Mouse (Mus musculus): ENCODE measurements around the gene Il1f5. TPM values are rescaled to one million over a fixed set of nuclear protein-coding genes. Genes with fewer than 3 reads are reported as not detected.

The Il1f5 gene
- 2.4 and 3.5 TPM in 2 replicates for polyA plus RNA-seq (2014; fragmentation: Nextera tagmentation; extraction: Ambion mirVana)

- DNase-seq (ENCODE audit: low spot score) (no peak), ATAC-seq (ENCODE audit: low read depth) (no peak)
- H3K9me3 ChIP-seq (ENCODE audit: control insufficient read depth, low read length) = no peaks in the 10 kb centered on the region
- H3K27me3 ChIP-seq (replicated peaks; ENCODE audit: control insufficient read depth, insufficient read depth, low read length) = no peaks in the 10 kb centered on the region
- H3K9ac ChIP-seq (ENCODE audit: low read depth, low read length) = no peak within 1 kb of the TSS
- H3K36me3 ChIP-seq (ENCODE audit: control insufficient read depth, insufficient read depth, low read length) = no peaks in the 10 kb centered on the region
- no peak within 1 kb of the TSS for H3K4me3 ChIP-seq (ENCODE audit: low read depth, low read length)
- no peak within 1 kb of the TSS for H3K27ac ChIP-seq (replicated peaks; ENCODE audit: low read depth, low read length)
- H3K4me2 ChIP-seq (ENCODE audit: low read depth, low read length) = no peak within 1 kb of the TSS
- H3K4me1 ChIP-seq (ENCODE audit: control insufficient read depth, insufficient read depth, low read length) = no peaks in the 10 kb centered on the region
Measured at GRCm38 (mm10) chr2:24276654-24277053, at the start of gene Il1f5. Il1f5 (plus strand) TSS chr2:24276954.

DNA sequence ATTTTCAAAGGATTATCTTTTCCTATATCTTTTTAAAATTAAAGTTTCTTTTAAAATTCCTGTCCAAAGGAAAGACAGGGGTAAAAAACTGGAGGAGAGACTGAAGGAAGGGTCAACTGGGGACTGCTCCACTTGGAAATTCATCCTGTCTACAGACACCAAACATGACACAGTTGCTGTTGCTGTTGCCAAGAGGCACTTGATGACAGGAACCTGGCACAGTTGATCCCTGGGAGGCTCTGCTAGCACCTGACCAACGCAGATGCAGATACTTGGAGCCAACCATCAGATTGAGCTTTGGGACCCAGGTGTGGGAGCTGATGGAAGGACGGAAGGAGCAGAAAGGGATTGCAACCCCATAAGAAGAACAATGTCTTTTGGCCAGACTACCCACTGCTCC lies 49.6 kb upstream of the Il1f5 start:
- no peaks in the 10 kb centered on the region for H3K4me1 ChIP-seq (ENCODE audit: control insufficient read depth, insufficient read depth, low read length)
- no peaks in the 10 kb centered on the region for H3K36me3 ChIP-seq (ENCODE audit: control insufficient read depth, insufficient read depth, low read length)
- no peak overlapping the region for H3K4me2 ChIP-seq (ENCODE audit: low read depth, low read length)
- H3K9me3 ChIP-seq (ENCODE audit: control insufficient read depth, low read length) = no peaks in the 10 kb centered on the region
- WGBS = 75% methylated on average over 2 of the region's 2 CpGs
- no peak overlapping the region for H3K4me3 ChIP-seq (ENCODE audit: low read depth, low read length)
- H3K27ac ChIP-seq (replicated peaks; ENCODE audit: low read depth, low read length) = no peak overlapping the region
- DNase-seq (ENCODE audit: low spot score) (no peak), ATAC-seq (ENCODE audit: low read depth) (no peak)
- H3K27me3 ChIP-seq (replicated peaks; ENCODE audit: control insufficient read depth, insufficient read depth, low read length) = no peaks in the 10 kb centered on the region
- H3K9ac ChIP-seq (ENCODE audit: low read depth, low read length) = no peak overlapping the region

DNA sequence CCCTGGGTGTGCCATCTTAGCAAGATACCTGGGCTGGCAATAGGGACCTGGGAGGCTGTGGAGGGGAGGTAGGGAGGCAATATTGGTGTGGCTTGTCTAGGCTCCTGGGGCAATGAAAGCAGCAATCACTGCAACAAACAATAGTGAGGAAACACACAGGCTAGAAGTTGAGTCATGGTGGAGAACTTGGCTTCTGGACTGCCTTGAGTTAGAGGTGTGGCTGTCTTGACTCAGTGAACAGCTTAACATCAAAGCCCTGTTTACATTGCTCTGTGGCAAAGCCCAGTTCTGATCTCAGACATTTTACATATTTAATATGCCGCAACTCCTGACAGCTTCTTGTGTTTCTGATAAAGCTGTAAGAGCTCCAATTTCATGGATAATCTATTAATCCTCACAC lies 9.3 kb upstream of the Il1f5 start:
- no peak for DNase-seq (ENCODE audit: low spot score)
- Histone ChIP-seq H3K4me2 (ENCODE audit: low read depth, low read length) (no peak overlapping the region), H3K9me3 (ENCODE audit: control insufficient read depth, low read length) (no peaks in the 10 kb centered on the region), H3K36me3 (ENCODE audit: control insufficient read depth, insufficient read depth, low read length) (no peaks in the 10 kb centered on the region), H3K27me3 (replicated peaks; ENCODE audit: control insufficient read depth, insufficient read depth, low read length) (no peaks in the 10 kb centered on the region), H3K9ac (ENCODE audit: low read depth, low read length) (no peak overlapping the region), H3K4me3 (ENCODE audit: low read depth, low read length) (no peak overlapping the region), H3K27ac (replicated peaks; ENCODE audit: low read depth, low read length) (no peak overlapping the region), H3K4me1 (ENCODE audit: control insufficient read depth, insufficient read depth, low read length) (no peaks in the 10 kb centered on the region)
- ATAC-seq (ENCODE audit: low read depth) = no peak
- WGBS = 77% methylated on average over 1 of the region's 1 CpGs

GRCm38 (mm10) chr2:24273619-24274018 lies 3.1 kb upstream of the Il1f5 start:
- Histone ChIP-seq H3K9me3 (ENCODE audit: control insufficient read depth, low read length) (no peaks in the 10 kb centered on the region), H3K36me3 (ENCODE audit: control insufficient read depth, insufficient read depth, low read length) (no peaks in the 10 kb centered on the region), H3K4me3 (ENCODE audit: low read depth, low read length) (no peak overlapping the region), H3K27me3 (replicated peaks; ENCODE audit: control insufficient read depth, insufficient read depth, low read length) (no peaks in the 10 kb centered on the region), H3K4me2 (ENCODE audit: low read depth, low read length) (no peak overlapping the region), H3K27ac (replicated peaks; ENCODE audit: low read depth, low read length) (no peak overlapping the region), H3K9ac (ENCODE audit: low read depth, low read length) (no peak overlapping the region), H3K4me1 (ENCODE audit: control insufficient read depth, insufficient read depth, low read length) (no peaks in the 10 kb centered on the region)
- WGBS = 68% methylated on average over 2 of the region's 2 CpGs
- ATAC-seq (ENCODE audit: low read depth) (no peak), DNase-seq (ENCODE audit: low spot score) (no peak)

GRCm38 (mm10) chr2:24275146-24275545 lies 1.6 kb upstream of the Il1f5 start:
- WGBS = 38% methylated on average over 1 of the region's 1 CpGs

DNA sequence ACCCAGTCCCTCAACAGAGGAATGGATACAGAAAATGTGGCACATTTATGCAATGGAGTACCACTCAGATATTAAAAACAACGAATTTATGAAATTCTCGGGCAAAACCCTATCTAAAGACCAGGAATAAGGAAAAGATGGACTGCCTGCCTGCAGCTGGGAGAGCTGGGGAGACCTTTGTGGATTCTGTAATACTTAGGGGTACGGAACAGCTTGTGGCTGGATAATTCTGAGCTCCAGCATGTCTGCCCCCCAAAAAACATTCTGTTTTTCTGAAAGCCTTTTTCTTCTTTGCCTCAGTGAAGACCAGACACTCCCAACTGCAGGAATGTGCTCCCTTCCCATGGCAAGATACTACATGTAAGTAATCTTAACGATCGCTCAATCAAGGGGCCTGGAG lies 14.1 kb downstream of the Il1f5 start, which contains the start of gene Il1f10:
Gene Il1f10 (plus strand): TSS at position 301 of the 400 bp plus-strand sequence.
- Histone ChIP-seq H3K4me2 (ENCODE audit: low read depth, low read length) (no peak within 1 kb of the TSS), H3K27ac (replicated peaks; ENCODE audit: low read depth, low read length) (no peak within 1 kb of the TSS), H3K4me3 (ENCODE audit: low read depth, low read length) (no peak within 1 kb of the TSS), H3K27me3 (replicated peaks; ENCODE audit: control insufficient read depth, insufficient read depth, low read length) (no peaks in the 10 kb centered on the region), H3K9ac (ENCODE audit: low read depth, low read length) (no peak within 1 kb of the TSS), H3K9me3 (ENCODE audit: control insufficient read depth, low read length) (no peaks in the 10 kb centered on the region), H3K4me1 (ENCODE audit: control insufficient read depth, insufficient read depth, low read length) (no peaks in the 10 kb centered on the region), H3K36me3 (ENCODE audit: control insufficient read depth, insufficient read depth, low read length) (no peaks in the 10 kb centered on the region)
- ATAC-seq (ENCODE audit: low read depth) (no peak), DNase-seq (ENCODE audit: low spot score) (peak; percentile 15)
- 71% methylated on average over 5 of the region's 5 CpGs for WGBS

More at GRCm38 (mm10) chr2:24275146-24275545, 1.6 kb upstream of the Il1f5 start:
- no peak overlapping the region for H3K9ac ChIP-seq (ENCODE audit: low read depth, low read length)
- no peak overlapping the region for H3K4me2 ChIP-seq (ENCODE audit: low read depth, low read length)
- ATAC-seq (ENCODE audit: low read depth) (no peak), DNase-seq (ENCODE audit: low spot score) (peak; percentile 3)
- H3K36me3 ChIP-seq (ENCODE audit: control insufficient read depth, insufficient read depth, low read length) = no peaks in the 10 kb centered on the region
- H3K9me3 ChIP-seq (ENCODE audit: control insufficient read depth, low read length) = no peaks in the 10 kb centered on the region
- no peak overlapping the region for H3K27ac ChIP-seq (replicated peaks; ENCODE audit: low read depth, low read length)
- H3K4me3 ChIP-seq (ENCODE audit: low read depth, low read length) = no peak overlapping the region
- H3K4me1 ChIP-seq (ENCODE audit: control insufficient read depth, insufficient read depth, low read length) = no peaks in the 10 kb centered on the region
- no peaks in the 10 kb centered on the region for H3K27me3 ChIP-seq (replicated peaks; ENCODE audit: control insufficient read depth, insufficient read depth, low read length)

DNA sequence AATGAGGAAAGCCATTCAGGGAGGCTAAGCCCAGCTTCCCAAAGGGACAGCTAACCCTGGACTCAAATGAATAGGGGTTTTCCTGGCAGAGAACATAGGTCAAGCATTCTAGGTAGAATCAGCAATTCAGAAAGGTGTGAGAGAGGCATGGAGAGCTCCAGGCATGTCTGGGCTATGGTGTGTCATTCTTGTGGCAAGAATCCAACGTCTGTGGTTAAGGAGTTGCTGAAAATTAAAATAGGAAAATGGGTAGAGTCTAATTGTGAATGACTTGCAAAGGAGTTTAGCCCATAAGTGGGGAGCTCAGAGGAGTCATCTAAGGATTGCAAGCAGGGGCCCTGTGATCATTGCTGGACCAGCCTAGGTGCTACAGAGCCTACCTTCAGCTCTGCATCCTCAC lies 17.9 kb downstream of the Il1f5 start:
- no peaks in the 10 kb centered on the region for H3K36me3 ChIP-seq (ENCODE audit: control insufficient read depth, insufficient read depth, low read length)
- no peaks in the 10 kb centered on the region for H3K9me3 ChIP-seq (ENCODE audit: control insufficient read depth, low read length)
- 41% methylated on average over 1 of the region's 1 CpGs for WGBS
- no peak overlapping the region for H3K4me2 ChIP-seq (ENCODE audit: low read depth, low read length)
- H3K4me1 ChIP-seq (ENCODE audit: control insufficient read depth, insufficient read depth, low read length) = no peaks in the 10 kb centered on the region
- ATAC-seq (ENCODE audit: low read depth) = no peak
- H3K4me3 ChIP-seq (ENCODE audit: low read depth, low read length) = no peak overlapping the region
- H3K27ac ChIP-seq (replicated peaks; ENCODE audit: low read depth, low read length) = no peak overlapping the region
- H3K9ac ChIP-seq (ENCODE audit: low read depth, low read length) = no peak overlapping the region
- H3K27me3 ChIP-seq (replicated peaks; ENCODE audit: control insufficient read depth, insufficient read depth, low read length) = no peaks in the 10 kb centered on the region
- DNase-seq (ENCODE audit: low spot score) = peak; percentile 4

- ATAC-seq (ENCODE audit: low read depth) (0 out of 2 replicates have a peak, but pooled peaks have one; percentile 18), DNase-seq (ENCODE audit: low spot score) (peak; percentile 59)
- 6% methylated on average over 3 of the region's 3 CpGs for WGBS
- Histone ChIP-seq H3K4me1 (ENCODE audit: control insufficient read depth, insufficient read depth, low read length) (no peaks in the 10 kb centered on the region), H3K36me3 (ENCODE audit: control insufficient read depth, insufficient read depth, low read length) (no peaks in the 10 kb centered on the region), H3K4me2 (ENCODE audit: low read depth, low read length) (no peak overlapping the region), H3K27me3 (replicated peaks; ENCODE audit: control insufficient read depth, insufficient read depth, low read length) (no peaks in the 10 kb centered on the region), H3K27ac (replicated peaks; ENCODE audit: low read depth, low read length) (no peak overlapping the region), H3K9ac (ENCODE audit: low read depth, low read length) (no peak overlapping the region), H3K4me3 (ENCODE audit: low read depth, low read length) (no peak overlapping the region), H3K9me3 (ENCODE audit: control insufficient read depth, low read length) (no peaks in the 10 kb centered on the region)
Measured at GRCm38 (mm10) chr2:24296837-24297236, 20.1 kb downstream of the Il1f5 start.

GRCm38 (mm10) chr2:24311302-24312001 lies 34.7 kb downstream of the Il1f5 start:
- no peaks in the 10 kb centered on the region for H3K4me1 ChIP-seq (ENCODE audit: control insufficient read depth, insufficient read depth, low read length)
- no peaks in the 10 kb centered on the region for H3K36me3 ChIP-seq (ENCODE audit: control insufficient read depth, insufficient read depth, low read length)
- H3K9ac ChIP-seq (ENCODE audit: low read depth, low read length) = no peak overlapping the region
- no peak overlapping the region for H3K27ac ChIP-seq (replicated peaks; ENCODE audit: low read depth, low read length)
- ATAC-seq (ENCODE audit: low read depth) (no peak), DNase-seq (ENCODE audit: low spot score) (no peak)
- 56% methylated on average over 6 of the region's 6 CpGs for WGBS
- H3K4me3 ChIP-seq (ENCODE audit: low read depth, low read length) = no peak overlapping the region
- H3K27me3 ChIP-seq (replicated peaks; ENCODE audit: control insufficient read depth, insufficient read depth, low read length) = no peaks in the 10 kb centered on the region
- H3K4me2 ChIP-seq (ENCODE audit: low read depth, low read length) = no peak overlapping the region
- no peaks in the 10 kb centered on the region for H3K9me3 ChIP-seq (ENCODE audit: control insufficient read depth, low read length)

Measured in embryonic facial prominence, embryonic 14.5 days (tissue).